Mouse (Mus musculus) subcutaneous adipose tissue, adult 2 months (tissue): Measurements from ENCODE around the gene Gm10375. TPM values are rescaled to one million over a fixed set of nuclear protein-coding genes. Genes with fewer than 3 reads are reported as not detected.

ENCODE experiments used
- polyA plus RNA-seq: library from polyadenylated mRNA; depleted of rRNA; stranded (reverse); fragments of >200 nt; gene quantifications from 2 replicates; pipeline ENCODE4 v1.2.3, GENCODE M21; 2012; ENCODE audit warnings: low replicate concordance; rRNA removed

The Gm10375 gene
- not detected in 2 replicates for polyA plus RNA-seq

DNA sequence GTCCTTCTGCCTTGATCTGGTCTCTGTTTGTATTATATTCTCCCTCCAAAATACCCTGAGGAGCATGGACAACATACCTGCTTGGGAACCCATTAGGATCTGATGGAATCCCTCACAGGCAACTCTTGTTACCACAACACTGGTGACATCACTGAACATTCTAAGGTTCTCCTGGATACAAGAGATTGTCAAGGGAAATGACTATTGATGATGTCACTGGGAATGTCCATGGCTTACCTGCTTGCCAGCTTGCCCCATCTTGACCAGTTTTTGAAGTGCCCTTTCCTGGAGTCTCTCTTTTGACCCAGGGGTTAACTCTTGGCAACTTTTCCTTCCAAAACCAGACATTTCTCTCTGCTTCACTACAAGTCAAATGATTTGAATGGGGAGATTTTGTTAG lies at the start of gene Gm10375:
TSS of gene Gm10375 (minus strand) at position 101 of the 400 bp plus-strand sequence.

GRCm38 (mm10) chr14:43579046-43579445 lies 28.8 kb downstream of the Gm10375 start, which contains the start of gene Gm17654:
Gm17654 (minus strand) TSS chr14:43579146.

Other genes starting within 250 kb of the Gm10375 start
- gene Gm8138, start 191.7 kb downstream of the Gm10375 start, polyA plus RNA-seq = not detected in 2 replicates
- not detected in 2 replicates for gene Gm5799, start 64.4 kb downstream of the Gm10375 start, polyA plus RNA-seq
- not detected in 2 replicates for gene Gm17654, start 28.9 kb downstream of the Gm10375 start, polyA plus RNA-seq
- gene Gm8165, start 69.2 kb upstream of the Gm10375 start, polyA plus RNA-seq = not detected in 2 replicates
- gene Gm7324, start 89.8 kb upstream of the Gm10375 start, polyA plus RNA-seq = 0.45 TPM in 1 of 2 replicates, not detected in the other
- gene Gm16506, start 119.5 kb upstream of the Gm10375 start, polyA plus RNA-seq = not detected in 2 replicates
- not detected in 2 replicates for gene Gm6526, start 139.9 kb upstream of the Gm10375 start, polyA plus RNA-seq
- gene Gm8180, start 176.7 kb upstream of the Gm10375 start, polyA plus RNA-seq = not detected in 2 replicates